Comparison of ENCODE assay signal across 25 mouse cellular contexts in genomic region chr3:20222136-20222535, GRCm38 (mm10). TPM values are rescaled to one million over a fixed set of nuclear protein-coding genes. Genes with fewer than 3 reads are reported as not detected.
DNase-seq lines count a peak whose midpoint lies in the region.
"Had no signal": no experiment of that assay in that cellular context is flagged by ENCODE, and none has a peak within 500 bp of the region (broad histone marks: within the 10 kb centered on the region; RNA-seq: fewer than 3 reads in every experiment).

No protein-coding gene starts in this region.

- DNase-seq in thymus, postnatal 0 days (ENCODE audit: low spot score): peak; percentile 53
- no peak for DNase-seq in thymus, postnatal 36 days
- peak; percentile 13 to 18 for DNase-seq in CD8-positive naive resting alpha-beta T cell, adult 2 months (ENCODE audit: low read depth in 2 of 2, low spot score in 2 of 2)
- peak; percentile 4 for DNase-seq in induced T-regulatory cell, adult 2 months (ENCODE audit: low read depth)
- DNase-seq in adrenal gland, postnatal 14 days: no peak
- DNase-seq in layer of hippocampus, adult 9-11 months: no peak
- DNase-seq: adrenal gland, postnatal 10 days; cerebellum, adult 11 months; cerebellum, adult 2 months; cerebellum, adult 9-11 months; cerebellum, postnatal 25 days; gastrocnemius, postnatal 10 days; gastrocnemius, postnatal 36 days; heart, adult 2 months; heart, postnatal 14 days; heart, postnatal 4 days had no signal

RNA-seq across cellular contexts. Expression of gene Cpa3, which starts 19.8 kb away (rescaled TPM):
- 32.4 and 35.9 TPM in 2 replicates for polyA plus RNA-seq in thymus, postnatal 0 days (2015; fragmentation: Nextera tagmentation; extraction: Ambion mirVana)
- 5.1 and 6.7 TPM in 2 replicates for total RNA-seq in adrenal gland, postnatal 14 days (2021)
- total RNA-seq: ES-E14 had no signal
- polyA plus RNA-seq: C2C12; cerebellum, adult 2 months had no signal

RNA-seq across cellular contexts. Expression of gene Cpb1, which starts 53.4 kb away (rescaled TPM):
- polyA plus RNA-seq in thymus, postnatal 0 days (2015; fragmentation: Nextera tagmentation; extraction: Ambion mirVana): 0.22 and 0.25 TPM in 2 replicates
- 4.4 and 4.7 TPM in 2 replicates for total RNA-seq in adrenal gland, postnatal 14 days (2021)
- total RNA-seq: common myeloid progenitor, adult 5-6 weeks; ES-E14; gastrocnemius, postnatal 36 days; granulocyte monocyte progenitor cell, adult 5-6 weeks; heart, adult 2 months; heart, postnatal 14 days; heart, postnatal 4 days had no signal
- polyA plus RNA-seq: C2C12; embryonic facial prominence, embryonic 12.5 days; forebrain, embryonic 11.5 days; forebrain, embryonic 14.5 days; heart, adult 2 months; heart, embryonic 10.5 days; hindbrain, embryonic 11.5 days had no signal

Comparison
In these comparisons a context has a peak if more than half of its experiments do, and no peak if none do; other contexts are left out.
1. DNase-seq: peak in thymus, postnatal 0 days (single experiment), CD8-positive naive resting alpha-beta T cell, adult 2 months (2 of 2) and induced T-regulatory cell, adult 2 months (single experiment); none in thymus, postnatal 36 days (0 of 2), adrenal gland, postnatal 14 days (single experiment) and layer of hippocampus, adult 9-11 months (single experiment).